Mouse (Mus musculus) limb, embryonic 11.5 days (tissue): ENCODE measurements around the gene Dcaf8. TPM values are rescaled to one million over a fixed set of nuclear protein-coding genes. Genes with fewer than 3 reads are reported as not detected.

Experiments used
- ATAC-seq: fragments of 200-750 bp; cut with Nextera tagmentation; 2 replicates; pipeline ENCODE4 v1.8.0; 2017; ENCODE audit warnings: low read depth; ENCODE audit not compliant: insufficient number of reproducible peaks, low FRiP score, low TSS enrichment
- DNase-seq: peaks from one replicate; pipeline ENCODE4 v3.0.0-alpha.2; 2015; ENCODE audit warnings: low spot score
- H3K27ac ChIP-seq: fragments of 300-500 bp; sonication (generic); replicated peaks from 2 replicates; pipeline ENCODE4 v1.5.1; 2014; ENCODE audit warnings: low read depth, mild to moderate bottlenecking, low read length
- H3K27me3 ChIP-seq: fragments of 300-500 bp; sonication (generic); 2 replicates; pipeline ENCODE4 v1.6.1; 2014; ENCODE audit warnings: mild to moderate bottlenecking, low read length, mixed read lengths; ENCODE audit not compliant: control insufficient read depth, insufficient read depth
- H3K36me3 ChIP-seq: fragments of 300-500 bp; sonication (generic); 2 replicates; pipeline ENCODE4 v1.6.1; 2014; ENCODE audit warnings: mild to moderate bottlenecking, low read length, moderate library complexity, mixed read lengths; ENCODE audit not compliant: control insufficient read depth, insufficient read depth
- H3K4me1 ChIP-seq: fragments of 300-500 bp; sonication (generic); 2 replicates; pipeline ENCODE4 v1.6.1; 2014; ENCODE audit warnings: low read length, mixed read lengths; ENCODE audit not compliant: control insufficient read depth, insufficient read depth
- H3K4me2 ChIP-seq: fragments of 300-500 bp; sonication (generic); 2 replicates; pipeline ENCODE4 v1.6.1; 2014; ENCODE audit warnings: low read depth, mild to moderate bottlenecking, moderate library complexity; ENCODE audit not compliant: severe bottlenecking
- H3K4me3 ChIP-seq: fragments of 300-500 bp; sonication (generic); 2 replicates; pipeline ENCODE4 v1.5.1; 2014; ENCODE audit warnings: low read depth, low read length
- H3K9ac ChIP-seq: fragments of 300-500 bp; sonication (generic); 2 replicates; pipeline ENCODE4 v1.6.1; 2014; ENCODE audit warnings: mild to moderate bottlenecking, low read length
- H3K9me3 ChIP-seq: fragments of 300-500 bp; sonication (generic); 2 replicates; pipeline ENCODE4 v1.6.1; 2016; ENCODE audit warnings: low read length; ENCODE audit not compliant: control insufficient read depth
- WGBS: fragments of 180-500 bp; shearing (Covaris S2); extraction: QIAGEN DNeasy Blood & Tissue Kit; methylation state at CpG from one replicate; pipeline ENCODE4 v1.1.7; 2014; 5-methylcytosine and 5-hydroxymethylcytosine counted together
- polyA plus RNA-seq: library from polyadenylated mRNA; unstranded; fragments of >200 nt; fragmentation: Nextera tagmentation; extraction: Ambion mirVana; gene quantifications from 2 replicates; pipeline ENCODE4 v1.2.1, GENCODE M21; 2014

Dcaf8 gene
- polyA plus RNA-seq, 1 experiment from 2014 or later = 119 TPM

- WGBS = 81% methylated on average over 2 of the region's 2 CpGs
- Histone ChIP-seq H3K36me3 (peaks cover 29% of the 10 kb centered on the region), H3K4me3 (no peak overlapping the region), H3K9me3 (no peaks in the 10 kb centered on the region), H3K27ac (no peak overlapping the region), H3K4me1 (peaks cover 3% of the 10 kb centered on the region), H3K27me3 (no peaks in the 10 kb centered on the region), H3K9ac (no peak overlapping the region), H3K4me2 (no peak overlapping the region)
- DNase-seq = no peak
- no peak for ATAC-seq
These were observed 25.2 kb upstream of the Dcaf8 start for GRCm38 (mm10) chr1:172122671-172123070.

- H3K9me3 ChIP-seq = no peaks in the 10 kb centered on the region
- H3K27me3 ChIP-seq = no peaks in the 10 kb centered on the region
- peaks cover 7% of the 10 kb centered on the region for H3K4me1 ChIP-seq
- no peak overlapping the region for H3K4me3 ChIP-seq
- no peak overlapping the region for H3K4me2 ChIP-seq
- 78% methylated on average over 6 of the region's 6 CpGs for WGBS
- ATAC-seq (no peak), DNase-seq (no peak)
- H3K36me3 ChIP-seq = peaks cover 25% of the 10 kb centered on the region; the same call in 1 of the 2 replicates
- no peak overlapping the region for H3K9ac ChIP-seq
- H3K27ac ChIP-seq = no peak overlapping the region
These were observed 23.3 kb upstream of the Dcaf8 start for GRCm38 (mm10) chr1:172124572-172124971.

GRCm38 (mm10) chr1:172126376-172127347 is 21.2 kb upstream of the Dcaf8 start, which contains the start of gene Pex19:
Pex19 (plus strand) TSS chr1:172126755.
- DNase-seq (peak; percentile 88), ATAC-seq (peak; percentile 96)
- H3K36me3 ChIP-seq = peaks cover 19% of the 10 kb centered on the region
- H3K27me3 ChIP-seq = no peaks in the 10 kb centered on the region
- peaks cover 7% of the 10 kb centered on the region for H3K4me1 ChIP-seq
- H3K4me2 ChIP-seq = peak within 1 kb of the TSS; percentile 68
- peak within 1 kb of the TSS; percentile 74 for H3K4me3 ChIP-seq
- peak within 1 kb of the TSS; percentile 83 for H3K9ac ChIP-seq
- WGBS = 1% methylated on average over 42 of the region's 42 CpGs
- no peak within 1 kb of the TSS; the same call in 1 of the 2 replicates for H3K27ac ChIP-seq
- no peaks in the 10 kb centered on the region for H3K9me3 ChIP-seq

- Histone ChIP-seq H3K36me3 (peaks cover 20% of the 10 kb centered on the region), H3K9ac (peak overlapping the region; percentile 83), H3K4me2 (peak overlapping the region; percentile 68), H3K27ac (no peak overlapping the region), H3K9me3 (no peaks in the 10 kb centered on the region), H3K27me3 (no peaks in the 10 kb centered on the region), H3K4me1 (peaks cover 7% of the 10 kb centered on the region), H3K4me3 (peak overlapping the region; percentile 74)
- no peak for ATAC-seq
- DNase-seq = no peak
- WGBS = 42% methylated on average over 5 of the region's 5 CpGs
These were observed 20.4 kb upstream of the Dcaf8 start for GRCm38 (mm10) chr1:172127487-172127886.

GRCm38 (mm10) chr1:172128563-172128962 is 19.3 kb upstream of the Dcaf8 start:
- no peak overlapping the region for H3K27ac ChIP-seq

GRCm38 (mm10) chr1:172129108-172129507 is 18.8 kb upstream of the Dcaf8 start:
- no peak overlapping the region for H3K4me2 ChIP-seq
- H3K27ac ChIP-seq = no peak overlapping the region
- no peaks in the 10 kb centered on the region; the same call in 1 of the 2 replicates for H3K9me3 ChIP-seq
- ATAC-seq (no peak), DNase-seq (no peak)
- peaks cover 32% of the 10 kb centered on the region for H3K36me3 ChIP-seq
- H3K27me3 ChIP-seq = no peaks in the 10 kb centered on the region
- H3K4me3 ChIP-seq = no peak overlapping the region
- 69% methylated on average over 2 of the region's 2 CpGs for WGBS
- H3K9ac ChIP-seq = no peak overlapping the region
- peaks cover 7% of the 10 kb centered on the region for H3K4me1 ChIP-seq

More at GRCm38 (mm10) chr1:172128563-172128962, 19.3 kb upstream of the Dcaf8 start:
- 94% methylated on average over 15 of the region's 15 CpGs for WGBS
- no peak overlapping the region for H3K4me3 ChIP-seq
- H3K4me2 ChIP-seq = no peak overlapping the region
- ATAC-seq (no peak), DNase-seq (no peak)
- H3K9me3 ChIP-seq = no peaks in the 10 kb centered on the region; the same call in 1 of the 2 replicates
- peaks cover 7% of the 10 kb centered on the region for H3K4me1 ChIP-seq
- no peaks in the 10 kb centered on the region for H3K27me3 ChIP-seq
- no peak overlapping the region for H3K9ac ChIP-seq
- H3K36me3 ChIP-seq = peaks cover 28% of the 10 kb centered on the region

- 95% methylated on average over 5 of the region's 5 CpGs for WGBS
- no peak for ATAC-seq
- H3K4me1 ChIP-seq = peaks cover 7% of the 10 kb centered on the region
These were observed 18.1 kb upstream of the Dcaf8 start for GRCm38 (mm10) chr1:172129780-172130179.

GRCm38 (mm10) chr1:172132319-172132718 is 15.6 kb upstream of the Dcaf8 start:
- H3K9ac ChIP-seq = no peak overlapping the region
- H3K36me3 ChIP-seq = peaks cover 45% of the 10 kb centered on the region
- no peaks in the 10 kb centered on the region; the same call in 1 of the 2 replicates for H3K9me3 ChIP-seq
- no peak overlapping the region for H3K4me2 ChIP-seq
- DNase-seq = no peak
- peaks cover 7% of the 10 kb centered on the region for H3K4me1 ChIP-seq
- ATAC-seq = peak; percentile 57
- 70% methylated on average over 7 of the region's 7 CpGs for WGBS
- H3K27ac ChIP-seq = no peak overlapping the region
- H3K27me3 ChIP-seq = no peaks in the 10 kb centered on the region
- no peak overlapping the region for H3K4me3 ChIP-seq

More at GRCm38 (mm10) chr1:172129780-172130179, 18.1 kb upstream of the Dcaf8 start:
- no peak overlapping the region for H3K4me2 ChIP-seq
- DNase-seq = no peak
- H3K9me3 ChIP-seq = no peaks in the 10 kb centered on the region; the same call in 1 of the 2 replicates
- H3K27ac ChIP-seq = no peak overlapping the region
- H3K4me3 ChIP-seq = no peak overlapping the region
- no peak overlapping the region for H3K9ac ChIP-seq
- H3K36me3 ChIP-seq = peaks cover 38% of the 10 kb centered on the region
- H3K27me3 ChIP-seq = no peaks in the 10 kb centered on the region
